Mouse (Mus musculus) central nervous system, embryonic 18 days (tissue): Measurements from ENCODE around the gene Uba1y. TPM values are rescaled to one million over a fixed set of nuclear protein-coding genes. Genes with fewer than 3 reads are reported as not detected.

Source experiments
- polyA plus RNA-seq: library from polyadenylated mRNA; depleted of rRNA; stranded (reverse); fragments of >200 nt; gene quantifications from 2 replicates; pipeline ENCODE4 v1.2.3, GENCODE M21; 2012; rRNA removed

Uba1y gene
- polyA plus RNA-seq = 0.53 and 0.56 TPM in 2 replicates

GRCm38 (mm10) chrY:818396-818795 is at the start of gene Uba1y:
TSS of gene Uba1y (plus strand) at chrY:818649.

GRCm38 (mm10) chrY:797309-797708 is 21.1 kb upstream of the Uba1y start, which contains the start of gene Zfy1:
TSS of gene Zfy1 (minus strand) at chrY:797409.

Other genes starting within 250 kb of the Uba1y start
- 0.03 TPM in 2 replicates for gene Zfy1, start 21.2 kb upstream of the Uba1y start, polyA plus RNA-seq
- gene Kdm5d, start 79.1 kb downstream of the Uba1y start, polyA plus RNA-seq = 23.6 and 25.2 TPM in 2 replicates
- gene Eif2s3y, start 191.9 kb downstream of the Uba1y start, polyA plus RNA-seq = 79.5 and 85.8 TPM in 2 replicates